Mouse (Mus musculus): ENCODE results near the gene Rad51.

The Rad51 gene

GRCm38 (mm10) chr2:119166901-119167865 is 54.6 kb downstream of the Rad51 start, which contains the start of gene Gchfr:
Gene Gchfr, plus strand, starts transcription at chr2:119167773.
- peak; percentile 86 for DNase-seq

- DNase-seq: no peak
Observed at GRCm38 (mm10) chr2:119167866-119168256, 55.3 kb downstream of the Rad51 start.

- no peak for DNase-seq
Observed at GRCm38 (mm10) chr2:119170282-119170681, 57.7 kb downstream of the Rad51 start.

GRCm38 (mm10) chr2:119171574-119171973 is 59.0 kb downstream of the Rad51 start:
- no peak for DNase-seq

- DNase-seq: no peak
Observed at GRCm38 (mm10) chr2:119172446-119172845, 59.9 kb downstream of the Rad51 start.

- DNase-seq: peak; percentile 67
Observed at GRCm38 (mm10) chr2:119172862-119173576, 60.4 kb downstream of the Rad51 start.

- DNase-seq: no peak
Observed at GRCm38 (mm10) chr2:119173991-119174651, 61.5 kb downstream of the Rad51 start, which contains the start of gene Gm14137. Gene Gm14137, plus strand, starts transcription at chr2:119174509.

GRCm38 (mm10) chr2:119174866-119175265 is 62.3 kb downstream of the Rad51 start:
- DNase-seq: no peak

GRCm38 (mm10) chr2:119175614-119176013 is 63.0 kb downstream of the Rad51 start:
- DNase-seq: peak; percentile 42

GRCm38 (mm10) chr2:119176761-119177160 is 64.2 kb downstream of the Rad51 start:
- peak; percentile 56 for DNase-seq

GRCm38 (mm10) chr2:119177384-119177939 is 64.9 kb downstream of the Rad51 start:
- DNase-seq: no peak

GRCm38 (mm10) chr2:119182914-119183313 is 70.3 kb downstream of the Rad51 start:
- DNase-seq: no peak

- peak; percentile 88 for DNase-seq
Observed at GRCm38 (mm10) chr2:119189029-119189710, 76.6 kb downstream of the Rad51 start.

GRCm38 (mm10) chr2:119190969-119191368 is 78.4 kb downstream of the Rad51 start:
- no peak for DNase-seq

GRCm38 (mm10) chr2:119194140-119194539 is 81.5 kb downstream of the Rad51 start:
- no peak for DNase-seq

GRCm38 (mm10) chr2:119196316-119197108 is 83.9 kb downstream of the Rad51 start:
- no peak for DNase-seq

All from kidney, adult 9 months (tissue).